Mouse (Mus musculus) embryo, embryonic 11.5 days (tissue): ENCODE results near the gene L3mbtl4.

Source experiments
- DNase-seq: peaks from one replicate; pipeline ENCODE4 v3.0.0-alpha.2; 2012; ENCODE audit warnings: low read depth, low spot score

L3mbtl4 gene

DNA sequence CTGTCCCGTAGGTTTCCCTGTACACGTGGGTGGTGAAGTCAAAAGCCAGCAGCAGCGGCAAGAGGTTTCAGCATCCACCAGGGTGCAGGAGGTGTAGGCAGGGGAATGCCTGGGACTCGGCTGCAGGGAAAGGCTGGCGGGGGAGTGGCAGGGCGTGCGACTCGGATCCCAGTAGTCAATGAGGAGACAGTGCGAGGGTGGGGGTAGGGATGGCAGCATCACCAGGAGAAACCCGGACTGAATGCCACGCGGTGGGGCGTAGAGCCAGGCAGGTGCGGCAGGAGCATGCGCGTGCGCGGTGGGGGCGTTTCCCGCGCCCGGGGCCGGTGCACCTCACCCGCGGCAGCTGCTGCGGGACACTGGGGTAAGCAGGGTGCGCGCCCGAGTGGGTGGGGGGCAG is at the start of gene L3mbtl4:
L3mbtl4 (plus strand) TSS at position 271 of the 400 bp plus-strand sequence.
- peak; percentile 14 for DNase-seq

DNA sequence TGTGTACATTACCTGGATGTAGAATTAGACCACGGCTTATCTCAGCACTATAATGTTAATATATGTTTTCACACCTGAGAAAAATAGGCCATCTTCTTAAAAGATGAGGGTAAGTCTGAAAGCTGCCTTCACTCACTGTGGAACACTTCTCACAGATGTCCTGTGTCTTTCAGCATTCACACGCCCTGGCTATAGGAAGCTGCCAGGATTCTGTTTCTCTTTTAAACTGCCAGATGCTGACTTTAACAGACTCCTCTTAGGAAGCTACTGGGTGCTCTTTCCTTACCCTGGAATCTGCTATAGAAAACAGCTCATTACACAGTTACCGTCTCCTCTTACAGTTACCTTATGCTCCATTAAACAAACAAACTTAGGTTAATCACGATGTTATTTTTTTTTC is 43.1 kb upstream of the L3mbtl4 start:
- DNase-seq, result no peak

DNA sequence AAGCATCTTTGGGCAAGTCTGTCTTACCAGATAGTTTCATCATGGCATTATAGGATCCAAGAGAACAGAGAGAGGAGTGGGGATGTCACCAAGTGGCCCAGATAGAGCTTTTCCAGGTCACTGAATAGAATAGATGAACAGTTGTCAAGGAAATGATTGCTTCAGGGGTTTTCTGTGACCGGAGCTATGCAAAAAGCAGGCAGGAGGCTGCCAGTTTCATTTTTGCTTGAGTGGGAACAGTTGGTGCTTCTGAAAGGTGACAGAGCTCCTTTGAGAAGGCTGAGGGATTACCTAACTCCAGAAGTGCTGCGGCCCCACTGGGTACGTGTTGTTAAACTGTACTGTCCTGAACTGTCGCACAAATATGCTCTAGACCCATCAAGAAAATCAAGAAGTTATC is 38.2 kb upstream of the L3mbtl4 start:
- DNase-seq, result no peak

DNA sequence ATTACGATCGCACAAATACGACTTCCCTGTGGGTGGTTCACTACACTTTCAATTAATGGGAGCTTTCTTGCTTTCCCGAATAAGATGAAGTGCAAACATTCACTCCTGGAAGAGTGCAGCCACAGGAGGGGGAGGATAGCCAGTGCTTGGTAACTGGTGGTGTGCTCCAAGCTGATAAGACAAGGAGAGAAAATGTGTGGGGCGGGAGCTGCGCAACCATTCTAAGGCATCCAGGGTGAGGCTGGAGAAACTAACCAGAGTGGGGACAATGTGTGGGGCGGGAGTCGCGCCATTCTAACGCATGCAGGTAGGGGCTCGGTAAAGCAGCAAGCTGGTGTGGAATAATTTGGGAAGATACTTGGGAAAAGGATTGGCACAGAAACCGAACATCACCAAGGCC is 36.6 kb upstream of the L3mbtl4 start:
- no peak for DNase-seq

DNA sequence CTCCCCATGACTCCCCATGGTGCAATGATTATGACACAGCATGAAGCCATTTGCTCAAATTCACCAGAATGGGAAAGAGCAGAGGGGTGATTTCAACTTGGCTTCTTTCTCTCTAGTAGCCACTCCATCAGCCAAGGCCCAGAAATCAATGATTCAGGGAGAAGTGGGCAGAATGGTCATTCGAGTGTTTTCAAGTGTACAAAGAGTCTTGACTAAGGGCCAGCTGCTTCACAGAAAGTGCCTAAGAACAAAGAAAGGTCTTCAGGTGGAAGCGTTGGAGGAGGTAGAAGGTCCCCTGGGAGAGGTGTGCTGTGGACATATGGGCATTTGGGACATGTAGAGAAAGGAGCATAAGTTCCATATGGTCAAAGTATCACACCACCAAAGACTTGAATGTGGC is 33.4 kb upstream of the L3mbtl4 start:
- no peak for DNase-seq

DNA sequence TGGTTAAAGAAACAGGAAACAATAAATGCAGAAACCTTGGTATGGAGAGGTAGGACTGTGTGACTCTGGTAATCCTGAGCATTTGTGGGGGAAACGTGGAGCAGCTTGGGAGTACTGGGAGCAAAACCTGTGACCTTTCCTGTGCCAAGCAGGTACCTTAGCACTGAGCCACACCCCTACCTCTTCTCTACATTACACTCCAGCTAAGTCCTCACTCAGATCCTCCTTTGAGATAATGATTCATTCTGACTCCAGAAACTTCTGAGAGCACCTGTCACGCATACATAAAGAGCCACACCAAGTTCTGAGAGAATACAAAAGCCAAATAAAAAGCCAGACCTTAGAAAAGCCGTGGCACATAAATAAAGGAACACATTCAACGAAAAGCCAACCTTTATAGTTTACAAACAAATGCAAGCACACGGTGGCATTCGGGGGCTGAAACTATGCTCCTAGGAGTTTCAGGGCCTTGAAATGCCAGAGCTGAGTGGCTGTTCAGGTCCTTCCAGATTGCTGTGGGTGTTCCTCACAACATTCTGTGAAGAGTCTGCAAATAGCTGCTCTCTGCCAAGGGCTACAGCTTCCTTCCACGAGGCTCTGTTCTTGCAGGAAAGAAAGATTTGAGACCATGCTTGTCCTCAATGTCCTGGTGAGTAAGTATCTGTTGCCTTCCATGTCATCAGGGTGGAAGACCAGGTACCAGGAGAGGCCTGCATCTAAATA is 8.6 kb upstream of the L3mbtl4 start:
- no peak for DNase-seq

DNA sequence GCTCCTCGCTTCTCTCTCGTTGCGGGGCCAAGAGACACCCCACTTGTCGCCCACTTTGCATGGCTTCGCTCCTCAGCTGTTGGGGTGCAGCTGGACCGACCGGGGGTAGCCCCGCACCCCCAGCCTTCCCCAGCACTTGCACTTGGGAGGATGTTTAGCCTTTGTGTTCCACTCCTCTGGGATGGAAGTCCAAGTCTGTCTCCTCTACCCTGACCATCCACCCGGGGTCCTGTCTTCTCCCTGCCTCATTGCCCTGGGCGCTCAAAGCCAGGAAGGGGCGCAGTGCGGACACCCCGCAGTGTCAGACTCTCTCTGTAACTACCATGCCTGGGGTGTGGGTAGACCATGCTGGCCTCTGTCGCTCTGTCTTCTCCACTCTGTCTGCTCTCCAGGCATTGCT is 357 bp downstream of the L3mbtl4 start:
- no peak for DNase-seq

DNA sequence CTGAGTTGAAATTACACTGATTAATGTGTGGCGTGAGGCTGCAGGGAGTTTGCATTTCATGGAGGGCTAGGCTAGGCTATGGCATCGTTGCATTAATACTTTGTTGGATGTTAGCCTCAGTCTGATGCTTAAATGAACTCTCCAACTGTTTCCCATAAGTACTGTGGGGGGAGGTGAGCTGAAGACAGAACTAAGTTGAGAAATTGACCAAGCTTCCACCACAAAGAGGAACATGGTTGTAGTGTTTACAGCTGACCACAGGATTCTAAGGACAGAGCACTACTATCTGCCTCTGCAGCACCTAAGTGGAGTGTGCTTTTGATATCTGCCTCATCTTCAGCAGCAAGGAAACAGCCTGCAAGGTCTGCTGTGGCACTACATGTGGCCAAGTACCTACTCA is 1.5 kb downstream of the L3mbtl4 start:
- no peak for DNase-seq

DNA sequence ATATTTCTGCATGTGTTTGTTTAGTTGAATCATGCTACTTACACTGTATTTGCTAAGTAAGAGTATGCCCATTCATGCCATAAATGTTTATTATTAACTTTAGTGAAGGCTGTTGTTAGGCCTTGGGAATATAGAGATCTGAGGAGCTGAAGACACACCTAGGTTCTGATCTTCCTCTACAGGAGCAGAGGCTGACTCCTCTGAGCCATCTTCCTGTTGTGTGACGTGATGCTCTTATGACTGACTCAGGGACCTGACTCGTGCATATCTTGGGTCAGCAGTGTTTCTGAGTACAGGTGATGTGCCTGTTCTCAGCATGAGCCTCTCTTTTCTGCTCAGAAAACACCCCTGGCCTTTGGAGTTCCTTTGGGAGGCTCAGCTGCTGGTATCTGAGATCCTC is 7.3 kb downstream of the L3mbtl4 start:
- DNase-seq, result no peak

DNA sequence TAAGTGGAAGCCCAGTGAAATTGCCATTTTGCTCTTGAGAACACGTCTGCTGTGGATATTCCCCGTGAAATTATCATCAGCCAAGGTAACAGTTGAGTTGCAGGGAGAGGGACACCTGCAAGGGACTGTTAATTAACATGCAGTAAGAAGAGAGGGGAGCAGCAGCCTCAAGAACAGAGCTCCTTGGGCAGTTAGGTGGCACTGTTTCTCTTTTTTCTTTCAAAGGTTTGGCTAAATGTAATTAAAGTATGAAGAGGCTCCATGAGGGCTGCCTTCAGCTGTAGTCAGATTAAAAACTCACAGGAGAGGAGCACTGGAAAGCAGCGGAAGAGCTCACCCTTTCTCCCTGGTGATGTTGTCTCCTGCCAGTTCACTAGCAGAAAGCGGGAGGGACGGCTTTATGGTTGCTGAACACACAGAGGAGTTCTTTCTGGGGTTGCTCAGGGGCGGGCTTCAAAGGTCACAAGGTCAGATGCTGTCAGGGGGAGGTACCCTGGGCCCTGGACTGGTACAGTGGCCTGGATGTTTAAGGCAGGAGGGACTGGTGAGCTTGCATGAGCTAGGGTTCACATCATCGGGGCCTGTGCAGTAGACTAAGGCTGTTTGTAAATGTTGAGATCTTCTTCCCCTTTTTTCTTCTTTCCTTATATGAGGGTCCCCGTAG is 11.7 kb downstream of the L3mbtl4 start:
- no peak for DNase-seq

DNA sequence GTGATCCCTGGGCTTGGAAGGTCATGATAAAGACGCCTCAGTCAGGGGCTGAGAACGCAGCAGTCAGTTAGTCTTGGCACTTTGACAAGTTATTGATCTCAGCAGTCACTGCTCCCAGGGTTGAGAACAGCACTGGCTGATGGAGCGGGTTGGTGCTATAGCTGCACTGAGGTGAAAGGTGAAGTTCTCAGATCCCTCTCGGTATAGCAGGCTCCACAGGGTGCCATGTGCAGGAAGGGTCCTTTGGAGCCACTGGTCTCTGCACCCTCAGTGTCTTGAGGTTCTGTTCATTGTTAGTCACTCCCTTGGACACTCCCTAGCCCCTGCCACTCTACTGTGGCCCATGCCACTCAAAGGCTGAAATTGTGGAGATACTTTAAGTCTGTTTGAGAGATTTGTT is 14.5 kb downstream of the L3mbtl4 start:
- DNase-seq, result no peak

DNA sequence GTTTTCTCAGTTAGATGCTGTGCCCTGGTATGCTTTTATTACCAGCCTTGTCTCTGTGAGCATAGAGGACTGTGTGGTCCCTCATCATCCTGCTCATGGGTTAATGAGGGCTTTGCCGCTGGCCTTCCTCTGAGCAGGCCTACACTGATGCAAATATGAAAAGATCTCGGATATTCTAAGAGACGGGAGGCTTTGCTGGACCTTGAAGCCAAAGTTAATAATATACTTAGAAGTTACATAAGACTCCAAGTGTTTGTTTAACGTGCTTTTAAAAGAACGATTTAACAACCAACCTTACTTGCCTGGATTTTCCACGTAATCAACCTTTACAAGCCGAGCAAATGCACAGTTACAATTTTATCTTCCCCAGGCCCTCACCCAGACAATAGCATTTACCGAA is 15.1 kb downstream of the L3mbtl4 start:
- DNase-seq, result no peak

DNA sequence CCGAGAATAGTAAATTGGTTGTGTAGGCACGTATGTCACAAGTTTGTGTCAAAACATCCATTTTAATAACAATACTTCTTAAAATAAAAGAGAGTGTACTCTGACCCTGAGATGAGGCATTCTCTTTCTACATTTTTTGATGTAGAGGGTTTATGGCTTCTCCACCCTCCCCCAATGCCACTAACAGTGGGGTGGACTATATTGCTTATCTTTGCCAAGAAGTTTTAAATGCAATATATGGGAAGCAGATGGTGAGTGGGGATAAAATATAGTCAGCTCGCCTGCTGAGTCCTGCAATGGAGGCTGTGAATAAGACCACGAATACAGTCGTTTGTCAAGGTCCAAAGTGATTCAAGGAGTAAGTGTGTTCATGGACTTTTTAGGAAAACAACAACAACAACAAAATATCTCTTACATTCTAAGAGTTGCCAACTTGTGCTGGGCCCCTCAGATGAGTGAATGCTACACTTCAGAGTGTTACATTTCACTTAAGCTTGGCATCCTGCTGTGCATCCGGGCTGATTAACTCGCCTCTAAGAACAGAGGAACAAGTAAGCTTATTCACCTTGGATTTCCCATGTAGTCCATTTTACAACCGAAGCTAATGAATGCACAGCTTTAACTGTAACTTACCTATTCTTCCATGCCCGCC is 18.2 kb downstream of the L3mbtl4 start:
- DNase-seq, result no peak

DNA sequence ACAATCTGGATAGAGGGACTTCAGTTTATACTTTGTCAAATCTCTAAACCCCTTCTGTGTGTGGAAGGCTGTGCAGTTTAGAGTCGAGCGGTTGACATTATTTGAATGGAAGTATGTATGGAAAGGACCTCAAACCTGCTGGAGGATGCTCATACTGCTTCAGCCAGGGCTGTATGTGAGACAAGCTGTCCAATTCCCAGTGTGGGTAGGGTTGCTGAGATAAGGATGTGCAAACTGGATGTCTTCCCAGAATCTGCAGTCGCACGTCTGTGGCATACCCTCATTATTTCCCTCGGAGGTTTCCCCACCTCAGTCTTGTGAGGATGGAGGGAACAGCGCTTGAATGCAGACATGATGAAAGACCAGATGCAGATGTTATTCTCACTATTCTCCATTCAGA is 34.8 kb downstream of the L3mbtl4 start:
- DNase-seq, result no peak

DNA sequence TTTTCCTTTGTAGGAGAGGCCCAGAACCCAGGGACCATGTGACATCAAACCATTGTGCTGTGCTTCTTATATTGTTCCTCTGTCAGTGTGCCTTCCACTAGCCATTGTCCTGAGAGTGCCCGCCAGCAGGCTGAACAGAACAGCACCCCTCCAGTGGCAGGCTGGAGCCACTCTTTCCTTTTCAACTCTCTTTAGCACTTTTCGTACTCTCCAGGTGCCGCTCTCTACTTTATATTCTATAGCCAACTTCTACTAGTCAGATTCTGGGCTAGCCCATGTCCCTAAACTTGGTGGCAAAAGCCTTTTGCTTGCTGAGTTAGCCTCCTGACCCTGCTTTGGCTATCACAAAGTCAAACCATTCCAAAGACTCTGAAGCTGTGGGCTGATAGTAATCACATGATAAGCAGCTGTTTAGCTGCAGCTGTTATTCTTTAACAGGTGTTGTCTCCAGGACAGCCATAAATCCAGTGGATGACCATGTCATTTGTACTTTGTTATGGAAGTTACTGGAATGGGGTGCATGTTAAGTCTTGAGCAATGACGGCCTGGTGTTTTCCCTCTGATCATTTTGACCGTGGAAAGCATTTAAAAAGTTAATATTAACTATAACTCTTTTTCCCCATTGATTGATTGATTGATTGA is 38.8 kb downstream of the L3mbtl4 start:
- no peak for DNase-seq

DNA sequence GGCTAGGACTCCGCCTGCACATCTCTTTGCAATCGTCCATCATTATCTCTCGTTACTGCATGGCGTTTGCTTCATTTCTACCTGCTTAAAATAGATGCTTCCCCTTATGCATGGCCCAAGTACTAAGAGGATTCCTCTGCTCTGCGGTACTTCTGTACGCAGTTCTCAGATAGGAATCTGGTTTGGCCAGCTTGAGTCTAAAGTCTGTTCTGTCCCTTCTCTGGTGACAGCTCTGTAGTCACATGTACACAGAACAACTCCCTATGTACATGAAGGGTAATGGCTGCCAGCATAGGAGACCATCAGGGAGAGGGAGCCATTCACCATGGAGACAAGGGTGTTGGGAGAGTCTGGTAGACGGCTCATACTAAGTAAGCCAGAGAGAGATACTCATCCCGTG is 47.3 kb downstream of the L3mbtl4 start:
- no peak for DNase-seq

DNA sequence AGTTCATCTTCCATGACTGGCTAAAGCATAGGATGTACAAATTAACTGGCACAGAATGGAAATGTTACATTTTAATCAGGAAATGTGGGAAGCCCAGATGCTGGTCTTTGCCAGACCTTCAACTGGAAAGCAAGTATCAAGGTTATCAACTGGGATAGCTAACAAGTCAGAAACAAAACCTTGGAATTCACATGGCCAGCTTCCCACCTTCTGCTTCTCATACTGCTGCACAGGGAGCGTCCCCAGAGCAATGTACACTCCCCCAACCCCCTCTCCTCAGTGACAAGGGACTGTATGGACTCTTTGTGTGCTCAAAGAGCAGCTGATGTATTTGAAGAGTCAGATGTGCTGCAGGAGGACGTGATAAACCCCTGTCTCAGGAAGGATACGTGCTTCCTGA is 49.0 kb downstream of the L3mbtl4 start:
- no peak for DNase-seq

DNA sequence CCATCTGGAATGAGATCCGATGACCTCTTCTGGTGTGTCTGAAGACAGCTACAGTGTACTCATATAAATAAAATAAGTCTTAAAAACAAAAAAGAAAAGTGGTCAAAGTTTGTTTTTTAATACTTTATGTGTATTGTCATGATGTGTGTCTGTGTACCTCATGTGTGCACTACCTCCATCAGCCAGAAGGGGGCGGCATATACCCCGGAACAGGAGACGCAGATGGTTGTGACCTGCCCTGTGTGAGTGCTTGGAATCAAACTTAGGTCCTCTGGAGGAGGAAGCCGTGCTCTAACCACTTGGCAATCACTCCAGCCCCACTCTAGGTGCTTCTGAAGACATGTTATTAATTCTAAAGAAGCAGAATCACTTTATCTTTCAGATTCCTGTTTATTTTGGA is 58.6 kb downstream of the L3mbtl4 start:
- DNase-seq, result no peak

DNA sequence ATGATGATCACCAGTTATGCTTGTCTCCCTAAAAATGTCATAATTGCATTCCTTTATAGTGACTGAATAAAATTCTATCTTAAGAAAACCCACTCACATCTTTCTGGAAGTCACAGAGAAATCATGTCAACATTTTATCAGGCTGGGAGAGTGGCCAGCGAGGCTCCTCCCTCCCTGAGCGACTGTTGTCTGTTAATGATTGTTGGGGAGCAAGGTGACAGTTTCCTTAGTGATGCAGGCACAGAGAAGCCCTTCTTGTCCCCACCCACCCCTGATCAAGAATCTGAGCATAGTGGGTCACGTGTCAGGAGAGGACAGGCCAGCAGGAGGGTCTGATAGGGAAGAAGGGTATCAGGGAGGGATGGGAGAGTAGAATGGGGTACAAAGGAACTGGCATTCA is 59.8 kb downstream of the L3mbtl4 start:
- no peak for DNase-seq

DNA sequence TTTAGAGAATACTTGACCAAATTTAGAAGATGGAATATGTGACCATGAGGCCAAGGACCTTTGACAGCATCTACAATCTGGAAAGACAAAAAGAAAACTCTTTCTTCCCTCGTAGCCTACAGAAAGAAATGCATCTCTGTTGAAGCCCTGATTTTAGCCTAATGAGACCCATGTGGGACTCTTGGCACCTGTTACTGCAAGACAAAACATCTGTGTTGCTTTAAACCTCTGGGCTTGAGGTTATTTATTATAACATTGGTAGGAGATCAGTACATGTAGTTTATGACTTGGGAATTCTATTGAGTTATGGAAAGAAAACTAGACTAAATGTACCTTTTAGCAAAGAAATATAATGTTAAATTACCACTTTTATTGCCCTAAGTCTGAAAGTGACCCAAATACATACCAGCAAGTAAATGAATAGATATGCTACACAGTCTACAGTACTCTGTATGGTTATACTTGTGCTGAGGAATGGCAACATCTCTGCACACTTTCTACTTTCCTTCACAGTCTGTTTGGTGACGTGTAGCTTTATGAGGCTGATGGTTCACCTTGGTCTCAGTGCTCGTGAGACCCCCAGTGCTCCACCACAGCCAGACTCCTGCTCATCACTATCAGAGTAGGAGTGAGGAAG is 65.4 kb downstream of the L3mbtl4 start:
- no peak for DNase-seq

DNA sequence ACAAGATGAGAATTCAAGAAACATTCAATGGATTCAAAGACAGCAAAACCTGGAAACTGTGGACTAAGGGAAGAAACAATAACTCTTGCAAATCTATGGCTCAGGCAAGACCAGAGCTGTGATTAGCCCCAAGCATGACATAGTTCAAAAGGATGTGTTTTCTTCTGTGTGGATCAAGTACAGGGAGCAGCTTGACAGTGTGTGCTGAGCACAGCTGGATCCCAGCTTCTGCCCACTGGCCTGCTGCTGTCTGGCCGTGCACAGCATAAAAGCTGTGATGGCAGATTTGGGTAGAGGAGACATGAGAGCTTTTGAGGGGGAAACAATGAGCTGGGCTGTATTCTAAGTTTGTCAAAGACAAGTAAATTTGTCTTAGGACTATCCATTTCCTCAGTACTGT is 84.1 kb downstream of the L3mbtl4 start:
- DNase-seq, result no peak

DNA sequence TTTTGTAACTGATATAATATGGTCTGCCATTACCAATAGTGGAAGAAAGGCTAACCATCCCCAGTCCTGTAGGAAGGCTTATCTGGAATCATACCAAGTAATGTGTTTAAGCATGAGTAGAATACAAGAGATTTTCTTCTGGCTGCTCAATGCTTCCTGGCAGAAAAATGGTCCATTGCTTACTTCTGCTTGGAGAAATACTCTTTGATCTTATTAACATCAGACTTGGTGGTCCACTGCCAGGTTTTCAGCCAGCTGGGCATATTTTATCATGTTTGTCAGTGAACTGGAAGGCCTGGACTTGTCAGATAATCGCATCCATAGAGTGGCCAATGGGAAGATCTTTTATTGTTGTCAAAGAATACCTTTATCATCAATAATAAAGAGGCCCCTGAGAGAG is 97.5 kb downstream of the L3mbtl4 start:
- DNase-seq, result no peak
